ENCODE assay signal across 9 mouse cellular contexts in the genomic region with DNA sequence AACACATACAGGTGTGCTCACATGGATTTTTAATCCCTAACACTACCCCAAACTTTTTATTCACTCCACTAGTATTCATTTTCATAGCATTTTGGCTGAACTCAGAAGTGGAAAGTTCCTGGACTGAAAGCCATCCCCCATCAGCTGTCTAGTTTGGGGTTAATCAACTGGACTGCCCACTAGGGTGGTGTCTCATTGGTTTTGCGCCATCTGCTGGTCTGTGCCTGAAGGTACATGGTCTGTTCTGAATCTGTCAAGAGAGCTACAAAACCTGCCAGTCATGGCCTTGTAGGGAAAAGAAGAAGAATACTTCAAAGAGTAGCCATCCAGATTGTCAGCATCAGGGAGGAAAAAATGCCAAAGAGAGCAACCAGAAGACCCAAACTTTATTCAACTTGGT.
DNase-seq lines count a peak whose midpoint lies in the region; ATAC-seq and TF ChIP-seq lines count a peak whose summit lies in the region.
"Had no signal": no experiment of that assay in that cellular context is flagged by ENCODE, and none has a peak within 500 bp of the region (broad histone marks: within the 10 kb centered on the region; RNA-seq: fewer than 3 reads in every experiment).

No protein-coding gene starts in this region.

- no peaks in the 10 kb centered on the region for H3K27me3 ChIP-seq in neural tube, embryonic 15.5 days (replicated peaks)
- no peaks in the 10 kb centered on the region for H3K27me3 ChIP-seq in heart, postnatal 0 days (ENCODE audit: control insufficient read depth, insufficient read depth, low read length)
- H3K27me3 ChIP-seq in liver, postnatal 0 days (ENCODE audit: insufficient read depth, low read length), result no peaks in the 10 kb centered on the region
- H3K27me3 ChIP-seq: heart, embryonic 15.5 days had no signal

- H3K27ac ChIP-seq in neural tube, embryonic 15.5 days (replicated peaks), result no peak overlapping the region
- H3K27ac ChIP-seq in heart, postnatal 0 days (ENCODE audit: low read depth), result no peak overlapping the region
- no peak overlapping the region for H3K27ac ChIP-seq in liver, postnatal 0 days (ENCODE audit: low read depth)
- H3K27ac ChIP-seq: heart, embryonic 15.5 days had no signal

- DNase-seq in cerebellum, adult 11-12 months, result no peak
- peak; percentile 63 for DNase-seq in neural tube, embryonic 10.5 days (ENCODE audit: extremely low spot score, low spot score)
- DNase-seq in cerebellum, adult 18-20 months, result peak; percentile 50 to 56
- DNase-seq in heart, postnatal 0 days (ENCODE audit: low spot score), result peak; percentile 58
- peak; percentile 70 for DNase-seq in liver, postnatal 0 days
- DNase-seq in skeletal muscle tissue, adult 2 months (ENCODE audit: low read depth, low spot score), result peak; percentile 10

- H3K9ac ChIP-seq in neural tube, embryonic 15.5 days (replicated peaks), result no peak overlapping the region
- H3K9ac ChIP-seq in heart, postnatal 0 days (replicated peaks; ENCODE audit: low read depth, low read length), result no peak overlapping the region
- H3K9ac ChIP-seq in liver, postnatal 0 days (replicated peaks), result no peak overlapping the region
- H3K9ac ChIP-seq: heart, embryonic 15.5 days had no signal

- 0 out of 2 replicates have a peak, but pooled peaks have one; percentile 56 for ATAC-seq in cerebellum, adult (ENCODE audit: insufficient number of reproducible peaks, low FRiP score, low TSS enrichment)
- no peak for ATAC-seq in neural tube, embryonic 15.5 days (ENCODE audit: low FRiP score)
- ATAC-seq in heart, postnatal 0 days (ENCODE audit: insufficient read depth, low read depth), result peak; percentile 39; the same call in 1 of the 2 replicates
- ATAC-seq in liver, postnatal 0 days, result no peak

- no peak for TF ChIP-seq EP300 in heart, postnatal 0 days (IDR thresholded peaks at IDR 0.05; ENCODE audit: low read depth)
- no peak for TF ChIP-seq EP300 in liver, postnatal 0 days (IDR thresholded peaks at IDR 0.05; ENCODE audit: low read depth)

- no peaks in the 10 kb centered on the region for H3K36me3 ChIP-seq in neural tube, embryonic 15.5 days
- H3K36me3 ChIP-seq in heart, postnatal 0 days (replicated peaks; ENCODE audit: control insufficient read depth, insufficient read depth, low read length), result no peaks in the 10 kb centered on the region
- H3K36me3 ChIP-seq in liver, postnatal 0 days (replicated peaks; ENCODE audit: insufficient read depth, low read length), result no peaks in the 10 kb centered on the region
- H3K36me3 ChIP-seq: heart, embryonic 15.5 days had no signal

- H3K4me3 ChIP-seq in neural tube, embryonic 15.5 days (replicated peaks), result no peak overlapping the region
- no peak overlapping the region for H3K4me3 ChIP-seq in heart, postnatal 0 days (ENCODE audit: low read depth, low read length)
- H3K4me3 ChIP-seq in liver, postnatal 0 days (ENCODE audit: low read depth, low read length), result no peak overlapping the region
- H3K4me3 ChIP-seq: heart, embryonic 15.5 days had no signal

- no peak overlapping the region for H3K4me2 ChIP-seq in neural tube, embryonic 15.5 days
- no peak overlapping the region for H3K4me2 ChIP-seq in heart, postnatal 0 days (ENCODE audit: low read depth, low read length)
- H3K4me2 ChIP-seq in liver, postnatal 0 days (ENCODE audit: low read depth, low read length), result no peak overlapping the region
- H3K4me2 ChIP-seq: heart, embryonic 15.5 days had no signal

- 6% methylated on average over 1 of the region's 1 CpGs for whole genome bisulfite sequencing in neural tube, embryonic 15.5 days
- 6% methylated on average over 1 of the region's 1 CpGs for WGBS in heart, postnatal 0 days
- 2% methylated on average over 1 of the region's 1 CpGs for WGBS in liver, postnatal 0 days (ENCODE audit: insufficient replicate concordance)

- no peaks in the 10 kb centered on the region for H3K4me1 ChIP-seq in neural tube, embryonic 15.5 days
- H3K4me1 ChIP-seq in heart, postnatal 0 days (ENCODE audit: control insufficient read depth, insufficient read depth), result no peaks in the 10 kb centered on the region
- H3K4me1 ChIP-seq in liver, postnatal 0 days (ENCODE audit: insufficient read depth), result no peaks in the 10 kb centered on the region
- H3K4me1 ChIP-seq: heart, embryonic 15.5 days had no signal

- no peaks in the 10 kb centered on the region for H3K9me3 ChIP-seq in neural tube, embryonic 15.5 days (replicated peaks)
- H3K9me3 ChIP-seq in heart, postnatal 0 days (replicated peaks; ENCODE audit: control insufficient read depth, low read length), result no peaks in the 10 kb centered on the region
- H3K9me3 ChIP-seq in liver, postnatal 0 days (ENCODE audit: low read length), result no peaks in the 10 kb centered on the region
- H3K9me3 ChIP-seq: heart, embryonic 15.5 days had no signal

- peak; percentile 78 for TF ChIP-seq CTCF in heart, postnatal 0 days (IDR thresholded peaks at IDR 0.05; ENCODE audit: low read depth)
- TF ChIP-seq CTCF in liver, postnatal 0 days (IDR thresholded peaks at IDR 0.05; ENCODE audit: low read depth), result peak; percentile 80

Comparison
In these comparisons a context has a peak if more than half of its experiments do, and no peak if none do; other contexts are left out.
1. ATAC-seq: peak in cerebellum, adult (single experiment) and heart, postnatal 0 days (single experiment); none in neural tube, embryonic 15.5 days (single experiment) and liver, postnatal 0 days (single experiment).